Comparison of ENCODE assay signal across 9 mouse cellular contexts in the genomic region with DNA sequence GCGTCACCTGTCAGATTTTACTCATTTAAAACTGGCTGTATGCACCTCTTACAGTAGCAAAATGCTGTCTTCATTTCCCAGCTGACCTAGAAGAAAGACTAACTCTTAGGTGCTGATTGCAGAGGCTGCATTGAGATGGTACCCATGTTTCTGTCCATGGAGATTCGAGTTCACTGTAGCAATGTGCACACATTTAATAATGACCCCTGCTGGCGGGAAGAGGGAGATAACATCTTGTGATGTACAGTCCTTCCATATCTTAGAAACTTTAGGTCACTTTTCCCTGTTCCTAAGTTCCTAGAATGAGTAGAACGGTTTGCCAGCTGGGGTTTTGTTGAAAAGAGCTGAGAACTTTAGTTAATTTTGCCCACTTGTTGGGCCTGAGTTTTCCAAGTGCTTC.
DNase-seq lines count a peak whose midpoint lies in the region; ATAC-seq and TF ChIP-seq lines count a peak whose summit lies in the region.
"Had no signal": no experiment of that assay in that cellular context is flagged by ENCODE, and none has a peak within 500 bp of the region (broad histone marks: within the 10 kb centered on the region; RNA-seq: fewer than 3 reads in every experiment).

No protein-coding gene starts in this region.

- H3K4me3 ChIP-seq in kidney, adult 2 months (ENCODE audit: insufficient read depth, low read depth, low read length), result no peak overlapping the region
- no peak overlapping the region for H3K4me3 ChIP-seq in kidney, embryonic 15.5 days (replicated peaks)

- ATAC-seq in kidney, embryonic 15.5 days (replicated peaks; ENCODE audit: low FRiP score), result no peak

- peaks cover 17% of the 10 kb centered on the region for H3K36me3 ChIP-seq in kidney, adult 2 months (ENCODE audit: control insufficient read depth, insufficient read depth, low read length)
- H3K36me3 ChIP-seq in kidney, embryonic 15.5 days, result peaks cover 51% of the 10 kb centered on the region

- H3K4me1 ChIP-seq in kidney, adult 2 months (ENCODE audit: control insufficient read depth, insufficient read depth, low read length), result no peaks in the 10 kb centered on the region
- no peaks in the 10 kb centered on the region for H3K4me1 ChIP-seq in kidney, embryonic 15.5 days

- no peak for TF ChIP-seq CTCF in kidney, adult 2 months (conservative IDR thresholded peaks at IDR 0.05; ENCODE audit: insufficient read depth, insufficient read length, low read depth, low read length)

- no peaks in the 10 kb centered on the region for H3K27me3 ChIP-seq in kidney, adult 2 months (replicated peaks; ENCODE audit: control insufficient read depth, insufficient read depth, low read length)
- H3K27me3 ChIP-seq in kidney, embryonic 15.5 days, result no peaks in the 10 kb centered on the region

- 65% methylated on average over 4 of the region's 4 CpGs for WGBS in kidney, adult 2 months
- 63% methylated on average over 4 of the region's 4 CpGs for WGBS in kidney, embryonic 15.5 days

- no peak overlapping the region for H3K4me2 ChIP-seq in kidney, embryonic 15.5 days

- peak; percentile 14 for DNase-seq in adrenal gland, postnatal 14 days
- no peak for DNase-seq in adrenal gland, postnatal 4 days (ENCODE audit: low spot score in 2 of 2)
- DNase-seq in kidney, adult 2 months, result peak; percentile 32
- peak; percentile 35 for DNase-seq in NIH3T3 (ENCODE audit: low read depth)
- DNase-seq in kidney, postnatal 14 days, result peak; percentile 27
- no peak for DNase-seq in cerebellum, postnatal 36 days
- no peak for DNase-seq in neural tube, embryonic 10.5 days (ENCODE audit: extremely low spot score, low spot score)

- no peak overlapping the region for H3K27ac ChIP-seq in kidney, adult 2 months (ENCODE audit: insufficient read depth, low read depth, low read length)
- no peak overlapping the region for H3K27ac ChIP-seq in kidney, embryonic 15.5 days
- H3K27ac ChIP-seq: macrophage had no signal

- TF ChIP-seq POLR2A in kidney, adult 2 months (IDR thresholded peaks at IDR 0.05; ENCODE audit: low read depth, low read length), result no peak

- H3K9ac ChIP-seq in kidney, embryonic 15.5 days, result no peak overlapping the region

- H3K9me3 ChIP-seq in kidney, embryonic 15.5 days (replicated peaks), result no peaks in the 10 kb centered on the region

Comparison
In these comparisons a context has a peak if more than half of its experiments do, and no peak if none do; other contexts are left out.
1. DNase-seq: peak in adrenal gland, postnatal 14 days (single experiment), kidney, adult 2 months (single experiment), NIH3T3 (single experiment) and kidney, postnatal 14 days (single experiment); none in adrenal gland, postnatal 4 days (0 of 2), cerebellum, postnatal 36 days (0 of 2) and neural tube, embryonic 10.5 days (single experiment).